Mouse (Mus musculus) neural tube, embryonic 13.5 days (tissue): ENCODE measurements around the gene Apbb2. TPM values are rescaled to one million over a fixed set of nuclear protein-coding genes. Genes with fewer than 3 reads are reported as not detected.

Source experiments
- ATAC-seq: fragments of 200-750 bp; cut with Nextera tagmentation; 2 replicates; pipeline ENCODE4 v1.8.0; 2017; ENCODE audit warnings: low read depth, mild to moderate bottlenecking, moderate TSS enrichment, moderate library complexity
- H3K27ac ChIP-seq: fragments of 300-500 bp; sonication (generic); replicated peaks from 2 replicates; pipeline ENCODE4 v1.5.1; 2015; ENCODE audit warnings: moderate library complexity, mild to moderate bottlenecking, inconsistent platforms
- H3K27me3 ChIP-seq: fragments of 300-500 bp; sonication (generic); 2 replicates; pipeline ENCODE4 v1.6.1; 2015; ENCODE audit warnings: mild to moderate bottlenecking, inconsistent platforms
- H3K36me3 ChIP-seq: fragments of 300-500 bp; sonication (generic); 2 replicates; pipeline ENCODE4 v1.6.1; 2015; ENCODE audit warnings: mild to moderate bottlenecking, inconsistent platforms
- H3K4me1 ChIP-seq: fragments of 300-500 bp; sonication (generic); replicated peaks from 2 replicates; pipeline ENCODE4 v1.6.1; 2015; ENCODE audit warnings: inconsistent platforms
- H3K4me2 ChIP-seq: fragments of 300-500 bp; sonication (generic); 2 replicates; pipeline ENCODE4 v1.6.1; 2015; ENCODE audit warnings: inconsistent platforms, mild to moderate bottlenecking, moderate library complexity
- H3K4me3 ChIP-seq: fragments of 300-500 bp; sonication (generic); 2 replicates; pipeline ENCODE4 v1.5.1; 2015; ENCODE audit warnings: mild to moderate bottlenecking, inconsistent platforms
- H3K9ac ChIP-seq: fragments of 300-500 bp; sonication (generic); 2 replicates; pipeline ENCODE4 v1.6.1; 2015; ENCODE audit warnings: moderate library complexity, mild to moderate bottlenecking, inconsistent platforms
- H3K9me3 ChIP-seq: fragments of 300-500 bp; sonication (generic); 2 replicates; pipeline ENCODE4 v1.6.1; 2016; ENCODE audit warnings: inconsistent platforms
- whole genome bisulfite sequencing: fragments of 180-500 bp; shearing (Covaris S2); methylation state at CpG from one replicate; pipeline ENCODE4 v1.1.7; 2015; 5-methylcytosine and 5-hydroxymethylcytosine counted together
- polyA plus RNA-seq: library from polyadenylated mRNA; unstranded; fragments of >200 nt; fragmentation: Nextera tagmentation; extraction: Ambion mirVana; gene quantifications from 2 replicates; pipeline ENCODE4 v1.2.1, GENCODE M21; 2015

Gene Apbb2
- polyA plus RNA-seq, 1 experiment from 2014 or later, result 108 TPM

GRCm38 (mm10) chr5:66360739-66361138 is 257.8 kb downstream of the Apbb2 start:
- H3K27ac ChIP-seq, result peak overlapping the region; percentile 61
- H3K9me3 ChIP-seq, result no peaks in the 10 kb centered on the region
- H3K9ac ChIP-seq, result no peak overlapping the region
- H3K4me3 ChIP-seq, result no peak overlapping the region
- peaks cover 9% of the 10 kb centered on the region; the same call in 1 of the 2 replicates for H3K36me3 ChIP-seq
- H3K4me2 ChIP-seq, result no peak overlapping the region
- no peak for ATAC-seq
- H3K4me1 ChIP-seq, result peaks cover 57% of the 10 kb centered on the region
- 72% methylated on average over 9 of the region's 9 CpGs for WGBS
- no peaks in the 10 kb centered on the region for H3K27me3 ChIP-seq

GRCm38 (mm10) chr5:66359742-66360423 is 258.7 kb downstream of the Apbb2 start:
- Histone ChIP-seq H3K27ac (peak overlapping the region; percentile 61), H3K36me3 (peaks cover 9% of the 10 kb centered on the region; the same call in 1 of the 2 replicates), H3K4me3 (no peak overlapping the region), H3K4me2 (no peak overlapping the region), H3K9ac (no peak overlapping the region), H3K27me3 (no peaks in the 10 kb centered on the region), H3K9me3 (no peaks in the 10 kb centered on the region), H3K4me1 (peaks cover 49% of the 10 kb centered on the region)
- no peak for ATAC-seq
- 59% methylated on average over 15 of the region's 15 CpGs for WGBS

- WGBS, result 72% methylated on average over 3 of the region's 3 CpGs
- peaks cover 35% of the 10 kb centered on the region for H3K4me1 ChIP-seq
- no peaks in the 10 kb centered on the region for H3K9me3 ChIP-seq
- no peak for ATAC-seq
- H3K27ac ChIP-seq, result no peak overlapping the region
- no peaks in the 10 kb centered on the region for H3K27me3 ChIP-seq
- H3K4me3 ChIP-seq, result no peak overlapping the region
- no peak overlapping the region for H3K4me2 ChIP-seq
- no peaks in the 10 kb centered on the region for H3K36me3 ChIP-seq
- no peak overlapping the region for H3K9ac ChIP-seq
Observed at GRCm38 (mm10) chr5:66355147-66355546, 263.4 kb downstream of the Apbb2 start.

DNA sequence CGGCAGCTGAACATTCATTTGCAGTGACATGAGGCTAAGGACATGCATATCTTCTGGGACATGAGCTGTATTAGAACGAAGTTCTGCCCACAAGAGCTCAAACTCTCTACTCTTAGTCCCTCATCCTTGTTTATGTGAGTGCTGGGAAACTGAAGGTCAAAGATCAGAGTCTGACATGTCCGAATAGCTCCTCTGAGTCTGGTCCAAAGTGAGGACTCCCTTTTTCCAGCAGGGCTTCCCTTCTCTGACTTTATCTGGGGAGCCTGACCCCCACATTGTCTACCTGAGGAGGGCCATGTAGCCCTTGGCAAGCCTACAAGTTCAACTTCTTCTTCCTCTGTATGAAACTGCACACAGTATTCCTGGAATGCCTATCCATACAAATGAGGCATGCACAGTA is 264.7 kb downstream of the Apbb2 start:
- Histone ChIP-seq H3K4me3 (no peak overlapping the region), H3K36me3 (no peaks in the 10 kb centered on the region), H3K9me3 (no peaks in the 10 kb centered on the region), H3K9ac (no peak overlapping the region), H3K4me1 (peaks cover 23% of the 10 kb centered on the region), H3K27ac (no peak overlapping the region), H3K4me2 (no peak overlapping the region), H3K27me3 (no peaks in the 10 kb centered on the region)
- WGBS, result 84% methylated on average over 3 of the region's 3 CpGs
- ATAC-seq, result no peak

DNA sequence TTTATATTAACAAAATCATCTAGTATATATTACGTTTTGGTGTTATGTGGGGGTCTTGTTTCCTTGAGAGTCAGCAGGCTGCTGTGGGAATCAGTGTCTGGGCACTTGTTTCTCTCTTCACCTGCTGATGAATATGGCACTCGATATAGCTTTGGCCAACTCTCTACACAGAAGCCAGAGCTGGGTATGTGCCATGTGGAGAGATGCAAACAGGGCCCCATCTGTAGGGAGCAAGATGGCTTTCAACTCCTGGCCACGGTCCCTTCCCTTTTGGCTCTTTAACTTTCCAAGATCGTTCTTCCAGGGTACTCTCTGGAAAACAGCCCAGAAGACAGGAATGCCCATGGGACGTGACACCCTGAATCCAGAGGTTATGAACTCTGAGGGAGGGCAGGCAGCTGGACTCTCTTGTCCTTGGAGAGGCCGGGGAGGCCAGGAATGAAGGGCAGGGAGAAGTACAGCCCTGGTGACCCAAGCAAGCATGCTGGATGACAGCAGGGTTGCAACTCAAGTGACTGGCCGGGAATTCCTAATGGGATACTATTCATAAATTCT is 266.7 kb downstream of the Apbb2 start:
- H3K4me2 ChIP-seq, result no peak overlapping the region
- peaks cover 21% of the 10 kb centered on the region for H3K4me1 ChIP-seq
- H3K36me3 ChIP-seq, result no peaks in the 10 kb centered on the region
- ATAC-seq, result no peak
- no peaks in the 10 kb centered on the region for H3K27me3 ChIP-seq
- no peak overlapping the region for H3K27ac ChIP-seq
- WGBS, result 86% methylated on average over 7 of the region's 7 CpGs
- no peaks in the 10 kb centered on the region for H3K9me3 ChIP-seq
- no peak overlapping the region for H3K4me3 ChIP-seq
- H3K9ac ChIP-seq, result no peak overlapping the region

- Histone ChIP-seq H3K4me1 (peaks cover 21% of the 10 kb centered on the region), H3K4me3 (no peak overlapping the region), H3K27me3 (no peaks in the 10 kb centered on the region), H3K27ac (no peak overlapping the region), H3K9me3 (no peaks in the 10 kb centered on the region), H3K4me2 (no peak overlapping the region), H3K36me3 (no peaks in the 10 kb centered on the region), H3K9ac (no peak overlapping the region)
- no peak for ATAC-seq
- WGBS, result 43% methylated on average over 12 of the region's 12 CpGs
Observed at GRCm38 (mm10) chr5:66351064-66351463, 267.5 kb downstream of the Apbb2 start.

DNA sequence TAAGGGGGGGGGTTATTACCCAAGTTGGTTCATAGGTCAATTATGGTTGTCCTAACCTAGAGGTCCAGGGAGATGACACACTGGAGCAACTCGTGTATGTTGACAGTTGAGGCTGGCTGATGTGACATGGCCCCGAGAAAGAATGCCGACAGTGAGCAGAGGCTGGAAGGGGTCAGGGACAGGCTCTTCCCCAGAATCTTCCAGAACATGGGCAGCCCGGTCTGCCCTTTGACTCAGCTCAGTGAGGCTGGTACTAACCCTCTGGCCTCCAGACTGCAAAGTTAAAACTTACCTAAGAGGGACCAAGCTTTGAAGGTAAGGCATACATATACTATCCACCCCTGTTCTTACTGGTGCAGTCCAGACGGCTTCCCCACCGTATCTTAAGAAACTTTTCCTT is 268.0 kb downstream of the Apbb2 start:
- H3K27ac ChIP-seq, result 0 out of 2 replicates have a peak overlapping the region, but pooled peaks have one; percentile 33
- peaks cover 21% of the 10 kb centered on the region for H3K4me1 ChIP-seq
- WGBS, result 77% methylated on average over 6 of the region's 6 CpGs
- no peaks in the 10 kb centered on the region for H3K27me3 ChIP-seq
- H3K4me2 ChIP-seq, result no peak overlapping the region
- H3K4me3 ChIP-seq, result no peak overlapping the region
- no peaks in the 10 kb centered on the region for H3K36me3 ChIP-seq
- H3K9me3 ChIP-seq, result no peaks in the 10 kb centered on the region
- no peak for ATAC-seq
- no peak overlapping the region for H3K9ac ChIP-seq

DNA sequence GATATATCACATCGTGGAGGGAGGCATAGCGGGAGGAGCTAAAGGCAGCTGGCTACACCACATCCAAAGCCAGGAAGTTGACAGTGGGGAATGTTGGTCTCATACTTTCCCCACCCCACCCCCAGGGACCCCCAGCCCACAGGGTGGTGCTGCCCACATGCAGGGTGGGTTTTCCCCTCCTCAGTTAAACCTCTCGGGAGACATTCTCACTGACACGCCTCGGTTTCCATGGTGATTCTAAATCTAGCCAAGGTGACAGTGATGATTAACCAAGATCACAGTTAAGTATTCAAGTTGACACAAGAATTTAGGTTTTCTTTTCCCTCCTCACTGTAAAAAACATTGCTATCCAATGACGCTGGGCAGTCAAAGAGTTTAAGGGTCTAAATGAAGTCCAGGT is 270.2 kb downstream of the Apbb2 start:
- H3K9me3 ChIP-seq, result no peaks in the 10 kb centered on the region
- no peak overlapping the region for H3K27ac ChIP-seq
- ATAC-seq, result no peak
- H3K9ac ChIP-seq, result no peak overlapping the region
- no peaks in the 10 kb centered on the region for H3K27me3 ChIP-seq
- H3K4me3 ChIP-seq, result no peak overlapping the region
- no peaks in the 10 kb centered on the region for H3K36me3 ChIP-seq
- 75% methylated on average over 6 of the region's 6 CpGs for WGBS
- H3K4me1 ChIP-seq, result peaks cover 28% of the 10 kb centered on the region
- H3K4me2 ChIP-seq, result no peak overlapping the region

- no peak for ATAC-seq
- 89% methylated on average over 6 of the region's 6 CpGs for WGBS
- Histone ChIP-seq H3K36me3 (no peaks in the 10 kb centered on the region), H3K4me2 (no peak overlapping the region), H3K27ac (no peak overlapping the region), H3K9ac (no peak overlapping the region), H3K9me3 (no peaks in the 10 kb centered on the region), H3K4me1 (peaks cover 28% of the 10 kb centered on the region), H3K4me3 (no peak overlapping the region), H3K27me3 (no peaks in the 10 kb centered on the region)
Observed at GRCm38 (mm10) chr5:66346756-66347155, 271.8 kb downstream of the Apbb2 start.

GRCm38 (mm10) chr5:66345140-66345539 is 273.4 kb downstream of the Apbb2 start:
- Histone ChIP-seq H3K4me1 (peaks cover 33% of the 10 kb centered on the region), H3K4me2 (no peak overlapping the region)
- WGBS, result 51% methylated on average over 3 of the region's 3 CpGs

GRCm38 (mm10) chr5:66344182-66344581 is 274.4 kb downstream of the Apbb2 start:
- Histone ChIP-seq H3K36me3 (no peaks in the 10 kb centered on the region), H3K27me3 (no peaks in the 10 kb centered on the region), H3K9me3 (no peaks in the 10 kb centered on the region), H3K27ac (no peak overlapping the region), H3K4me2 (no peak overlapping the region), H3K4me1 (peaks cover 41% of the 10 kb centered on the region), H3K4me3 (no peak overlapping the region), H3K9ac (no peak overlapping the region)
- no peak for ATAC-seq
- WGBS, result 83% methylated on average over 2 of the region's 2 CpGs

More at GRCm38 (mm10) chr5:66345140-66345539, 273.4 kb downstream of the Apbb2 start:
- no peaks in the 10 kb centered on the region for H3K36me3 ChIP-seq
- H3K27me3 ChIP-seq, result no peaks in the 10 kb centered on the region
- no peak overlapping the region for H3K9ac ChIP-seq
- H3K4me3 ChIP-seq, result no peak overlapping the region
- ATAC-seq, result no peak
- H3K27ac ChIP-seq, result 0 out of 2 replicates have a peak overlapping the region, but pooled peaks have one; percentile 23
- H3K9me3 ChIP-seq, result no peaks in the 10 kb centered on the region

DNA sequence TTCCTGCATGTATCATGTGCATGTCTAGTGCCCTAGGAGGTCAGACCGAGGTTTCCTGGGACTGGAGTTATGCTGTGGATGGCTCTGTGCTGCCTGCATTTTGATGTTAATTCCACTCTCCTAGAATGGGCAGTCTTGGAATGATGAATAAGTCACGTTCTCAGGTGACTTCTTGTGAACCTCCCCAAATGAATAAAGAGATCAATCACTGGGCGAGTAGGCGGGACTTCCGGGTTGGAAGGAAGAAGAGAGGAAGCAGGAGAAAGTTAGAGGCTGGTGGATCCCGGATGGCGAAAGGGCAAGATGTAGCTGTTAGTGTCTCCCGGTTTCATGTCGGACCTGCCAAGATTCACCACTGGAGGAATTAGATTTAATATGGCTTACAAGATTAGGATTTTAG is 276.3 kb downstream of the Apbb2 start:
- Histone ChIP-seq H3K27me3 (no peaks in the 10 kb centered on the region), H3K36me3 (no peaks in the 10 kb centered on the region), H3K4me3 (no peak overlapping the region), H3K9me3 (no peaks in the 10 kb centered on the region), H3K4me2 (no peak overlapping the region), H3K27ac (no peak overlapping the region), H3K9ac (no peak overlapping the region), H3K4me1 (peaks cover 53% of the 10 kb centered on the region)
- no peak for ATAC-seq
- 58% methylated on average over 9 of the region's 9 CpGs for WGBS

GRCm38 (mm10) chr5:66341848-66342247 is 276.7 kb downstream of the Apbb2 start:
- H3K36me3 ChIP-seq, result no peaks in the 10 kb centered on the region
- 29% methylated on average over 9 of the region's 10 CpGs for WGBS
- no peak overlapping the region for H3K4me2 ChIP-seq
- peak overlapping the region; percentile 86 for H3K27ac ChIP-seq
- H3K27me3 ChIP-seq, result no peaks in the 10 kb centered on the region
- ATAC-seq, result no peak
- H3K4me1 ChIP-seq, result peaks cover 58% of the 10 kb centered on the region
- no peak overlapping the region for H3K4me3 ChIP-seq
- H3K9me3 ChIP-seq, result no peaks in the 10 kb centered on the region
- H3K9ac ChIP-seq, result no peak overlapping the region
